Mouse (Mus musculus) right cerebral cortex, postnatal 25 days (tissue): ENCODE measurements around the gene Tsen34.

Experiments
- DNase-seq: peaks from one replicate; pipeline ENCODE4 v3.0.0; 2022

The Tsen34 gene

DNA sequence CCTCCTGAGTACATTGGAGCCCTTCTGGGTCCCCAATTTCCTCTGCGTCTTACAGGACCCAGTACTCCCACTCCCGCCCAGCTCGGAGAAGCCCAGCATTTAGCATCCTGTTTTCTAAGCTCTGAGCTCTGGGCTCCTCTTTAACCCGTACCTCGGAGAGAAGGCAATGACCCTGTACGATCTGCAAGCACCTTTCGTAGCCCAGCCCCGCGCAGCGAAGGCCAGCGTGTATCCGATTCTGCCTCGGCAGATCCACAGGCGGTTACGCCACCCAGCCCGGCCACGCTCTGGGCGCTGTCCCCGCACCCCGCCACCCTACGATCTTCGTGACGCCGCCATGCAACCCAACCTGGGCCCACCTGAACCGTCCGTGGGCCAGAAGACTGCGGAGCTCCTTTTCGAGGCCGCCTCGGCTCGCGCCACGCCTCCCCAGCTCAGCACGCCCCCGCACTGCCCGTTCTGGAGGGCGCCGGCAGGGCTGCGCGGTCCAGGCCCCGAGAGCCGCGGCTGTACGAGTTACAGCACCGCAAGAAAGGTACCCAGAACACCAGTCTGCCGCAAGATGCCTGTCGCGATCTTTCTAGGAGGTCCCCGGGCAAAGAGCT, at the start of gene Tsen34:
Gene Tsen34 (plus strand): TSS at position 482 of the 605 bp plus-strand sequence.
- no peak for DNase-seq

DNA sequence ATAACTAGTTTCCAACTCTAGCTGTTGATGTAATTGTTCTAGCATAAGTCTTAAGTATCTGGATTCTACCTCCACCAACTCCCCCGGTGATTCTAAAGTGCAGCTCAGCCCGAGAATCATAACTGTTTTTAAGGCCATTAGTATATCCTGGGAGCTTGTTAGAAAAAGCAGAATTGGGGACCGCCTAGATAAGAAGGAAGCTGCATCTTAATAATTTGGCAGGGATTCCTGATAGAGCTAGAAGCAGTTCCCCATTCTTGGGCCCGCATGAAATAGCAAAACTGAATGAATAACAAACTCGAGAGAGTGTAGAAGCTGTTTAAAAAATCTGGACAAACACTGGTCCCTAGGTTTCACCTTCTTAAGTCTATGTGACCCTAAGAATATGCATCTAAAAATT, 49.3 kb upstream of the Tsen34 start:
- DNase-seq: no peak

DNA sequence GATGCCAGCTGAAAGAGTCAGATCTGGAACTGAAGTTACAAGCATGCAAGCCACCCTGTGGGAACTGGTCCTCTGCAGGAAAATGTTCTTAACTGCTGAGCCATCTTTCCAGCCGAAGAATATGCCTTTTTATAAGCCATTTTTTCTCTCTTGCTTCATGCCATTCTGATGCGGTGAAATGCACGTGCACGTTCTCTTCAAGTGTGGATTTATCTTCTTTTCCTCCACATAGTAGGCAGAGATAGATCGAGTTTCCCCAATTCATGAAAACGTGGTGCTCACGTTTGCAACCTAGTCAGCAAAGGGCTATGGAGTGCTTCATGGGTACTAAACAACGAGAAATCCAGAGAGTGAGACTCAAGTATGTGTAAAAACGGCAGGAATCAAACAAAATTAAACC, 48.8 kb upstream of the Tsen34 start:
- no peak for DNase-seq

DNA sequence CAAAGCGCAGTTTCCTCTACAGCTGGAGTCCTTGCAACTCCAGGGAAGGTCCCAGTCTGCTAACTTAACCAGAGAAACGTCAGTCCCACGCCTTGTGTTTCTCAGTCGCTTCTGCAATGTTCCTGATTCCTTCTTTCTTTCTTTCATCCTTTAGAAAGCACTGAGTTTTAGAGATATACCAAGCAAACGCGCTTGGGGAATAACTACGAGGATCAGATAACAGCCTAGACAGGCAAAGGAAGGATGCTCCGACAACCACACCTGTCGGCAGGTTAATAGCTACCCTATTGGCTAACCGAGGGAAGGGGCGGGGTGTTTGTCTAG, 48.4 kb upstream of the Tsen34 start:
- no peak for DNase-seq

DNA sequence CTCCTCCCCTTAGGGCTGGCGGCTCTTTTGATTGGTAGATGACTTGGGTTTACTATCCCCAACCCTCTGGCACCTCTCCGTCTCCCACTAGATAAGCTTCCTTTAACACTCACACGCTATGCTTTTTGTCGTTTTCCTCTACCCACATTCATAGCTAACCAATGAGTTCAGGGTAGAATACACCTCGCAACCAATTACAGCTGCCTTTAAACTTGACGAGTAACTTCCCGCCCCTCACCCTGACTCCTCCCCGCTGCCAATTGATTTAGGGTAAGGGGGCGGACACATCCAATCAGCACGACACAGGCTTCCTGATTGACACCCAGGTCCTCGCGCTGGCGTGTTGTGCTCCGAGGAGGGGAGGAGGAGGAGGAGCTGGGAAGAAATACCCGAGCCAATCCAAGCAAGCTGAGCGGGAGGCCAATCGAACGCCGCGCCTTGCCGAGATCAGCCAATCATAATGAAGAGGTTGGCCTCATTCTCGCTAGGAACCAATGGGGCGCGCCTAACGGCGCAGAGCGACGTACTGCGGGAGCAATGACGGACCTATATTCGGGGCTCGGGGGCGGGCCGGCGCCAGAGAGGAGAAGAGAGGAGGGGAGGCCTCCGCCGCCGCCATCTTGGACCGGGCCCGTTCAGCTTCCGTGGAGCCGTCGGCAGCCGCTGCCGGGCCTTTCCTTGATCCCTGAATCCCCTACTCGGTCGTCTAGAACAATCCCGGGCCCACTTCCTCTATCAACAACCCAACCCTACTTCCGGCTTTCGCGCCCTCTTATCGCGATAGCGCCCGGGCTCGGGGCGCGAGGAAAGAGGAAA, 47.8 kb upstream of the Tsen34 start, which contains the start of gene Cnot3:
Gene Cnot3 (plus strand): TSS at position 597 of the 816 bp plus-strand sequence.
- DNase-seq: peak; percentile 99

DNA sequence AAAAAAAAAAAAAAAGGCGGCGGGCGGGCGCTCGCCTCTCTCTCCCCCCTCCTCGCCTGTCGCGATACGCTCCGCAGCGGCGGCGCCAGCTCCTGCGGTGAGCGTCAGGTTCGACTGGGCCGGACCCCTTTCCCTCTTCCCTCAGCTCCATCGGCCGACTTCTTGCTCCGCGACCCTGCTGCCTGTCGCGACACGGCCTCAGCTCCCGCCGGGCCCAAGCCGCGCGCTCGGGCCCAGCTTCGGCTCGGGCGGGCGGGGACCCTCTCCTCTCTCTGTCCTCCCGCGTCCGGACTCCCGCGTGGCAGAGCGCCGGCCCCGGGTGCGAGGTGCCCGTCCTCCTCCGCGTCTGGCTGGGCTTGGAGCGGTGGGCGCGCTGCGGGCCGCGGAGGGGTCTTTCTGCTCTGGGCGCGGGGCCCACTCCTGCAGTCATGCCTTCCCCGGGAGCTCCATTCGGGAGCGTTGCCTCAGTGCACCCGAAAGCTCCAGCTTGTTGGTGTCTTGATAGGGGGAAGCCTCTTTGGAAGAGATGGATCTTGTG, 47.1 kb upstream of the Tsen34 start:
- no peak for DNase-seq

DNA sequence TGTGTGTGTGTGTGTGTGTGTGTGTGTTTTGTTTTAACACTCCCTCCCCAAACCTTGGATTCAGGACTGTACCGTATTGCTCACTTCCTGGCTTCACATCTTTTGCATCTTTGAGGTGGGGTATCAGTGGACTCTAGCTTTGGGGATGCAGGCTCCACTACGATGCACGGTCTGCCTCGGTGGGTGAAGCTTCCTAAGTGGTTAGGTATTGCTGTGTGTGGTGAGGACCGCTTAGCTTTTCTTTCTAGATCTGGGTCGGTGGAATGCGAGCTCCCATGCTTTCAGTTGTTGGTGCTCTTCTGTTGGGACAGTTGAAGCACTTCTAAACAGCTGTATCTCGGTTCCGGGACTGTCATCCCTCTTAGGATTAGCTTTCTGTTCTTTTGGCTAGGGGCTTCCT, 46.5 kb upstream of the Tsen34 start:
- DNase-seq: no peak

DNA sequence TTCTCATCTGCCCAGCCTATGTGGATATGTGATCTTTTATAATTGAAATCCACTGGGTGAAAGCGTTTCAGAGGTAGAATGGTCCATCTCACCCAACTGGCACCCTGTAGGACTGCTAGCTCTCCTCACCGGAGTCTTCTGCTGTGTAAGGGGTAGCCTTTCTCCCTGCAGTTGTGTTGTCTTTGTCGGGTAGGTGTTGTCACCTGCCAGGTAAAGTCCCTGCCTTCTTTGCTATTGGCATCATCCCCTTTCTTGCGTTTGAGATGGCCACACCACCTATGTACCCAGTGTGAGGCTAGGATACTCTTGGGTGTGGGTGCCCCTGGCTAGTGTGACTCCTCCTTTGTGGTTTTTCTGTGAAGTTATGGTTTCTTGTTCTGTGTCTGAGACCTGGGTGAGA, 46.0 kb upstream of the Tsen34 start:
- no peak for DNase-seq

DNA sequence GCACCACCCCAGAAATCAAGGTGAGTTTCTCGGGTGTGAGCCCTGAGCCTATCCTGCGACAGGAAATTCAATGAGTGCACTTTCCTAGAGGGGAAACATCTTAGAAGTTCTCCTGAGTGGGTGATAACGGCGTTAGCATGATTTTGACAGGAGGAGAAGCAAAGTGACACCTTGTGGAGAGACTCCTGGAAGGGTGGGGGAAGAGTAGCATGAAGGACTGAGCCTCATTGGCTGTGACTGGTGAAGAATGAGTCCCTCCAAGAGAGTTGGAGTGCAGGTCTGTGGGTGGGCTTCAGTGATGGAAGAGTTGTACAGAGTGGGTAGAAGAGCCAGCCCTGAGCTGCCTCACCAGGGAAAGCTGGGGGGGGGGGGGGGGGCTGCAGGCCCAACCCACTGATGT, 35.7 kb upstream of the Tsen34 start:
- no peak for DNase-seq

DNA sequence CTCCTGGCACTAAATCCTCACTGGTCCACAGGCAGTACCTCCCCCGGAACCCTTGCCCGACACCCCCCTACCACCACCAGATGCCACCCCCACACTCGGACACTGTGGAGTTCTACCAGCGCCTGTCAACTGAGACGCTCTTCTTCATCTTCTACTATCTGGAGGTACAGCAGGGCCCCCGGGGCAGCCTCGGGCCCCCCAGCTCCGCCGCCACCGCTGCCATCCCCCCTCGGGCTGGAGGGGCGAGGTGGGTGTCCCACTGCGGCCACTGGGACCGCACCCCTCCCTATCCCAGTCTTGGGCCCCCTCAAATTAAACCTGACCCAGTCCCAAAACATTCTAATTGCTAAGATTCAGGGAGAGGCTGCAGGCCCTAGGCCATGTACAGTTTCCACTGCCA, 34.1 kb upstream of the Tsen34 start:
- DNase-seq: no peak

DNA sequence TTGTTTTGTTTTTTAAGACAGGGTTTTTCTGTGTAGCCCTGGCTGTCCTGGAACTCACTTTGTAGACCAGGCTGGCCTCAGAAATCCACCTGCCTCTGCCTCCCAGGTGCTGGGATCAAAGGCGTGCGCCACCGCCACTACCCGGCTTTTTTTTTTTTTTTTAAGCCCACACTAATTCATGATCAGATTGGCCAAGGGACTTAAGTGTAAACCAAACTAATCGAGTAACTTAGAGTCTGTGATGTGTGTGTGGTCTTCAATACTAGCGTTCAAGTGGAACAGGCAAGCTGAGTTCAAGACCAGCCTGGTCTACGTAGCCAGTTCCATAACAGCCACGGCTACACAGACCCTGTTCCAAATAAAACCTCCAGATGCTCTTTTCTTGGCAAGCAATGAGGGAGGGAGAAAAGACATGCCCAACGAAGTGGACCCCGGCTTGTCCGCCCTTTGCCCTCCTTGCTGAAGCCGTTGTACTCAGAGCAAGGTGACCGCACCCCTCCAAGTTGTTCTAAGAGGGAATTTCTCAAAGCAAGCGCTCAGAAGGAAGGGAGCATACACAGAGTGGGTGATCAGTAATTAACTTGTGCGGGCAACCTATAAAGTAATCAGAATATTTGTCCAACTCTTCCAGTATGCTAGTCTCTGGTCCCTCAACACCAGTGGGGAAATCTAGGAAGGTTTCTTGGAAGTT, 28.0 kb upstream of the Tsen34 start:
- peak; percentile 31 for DNase-seq

DNA sequence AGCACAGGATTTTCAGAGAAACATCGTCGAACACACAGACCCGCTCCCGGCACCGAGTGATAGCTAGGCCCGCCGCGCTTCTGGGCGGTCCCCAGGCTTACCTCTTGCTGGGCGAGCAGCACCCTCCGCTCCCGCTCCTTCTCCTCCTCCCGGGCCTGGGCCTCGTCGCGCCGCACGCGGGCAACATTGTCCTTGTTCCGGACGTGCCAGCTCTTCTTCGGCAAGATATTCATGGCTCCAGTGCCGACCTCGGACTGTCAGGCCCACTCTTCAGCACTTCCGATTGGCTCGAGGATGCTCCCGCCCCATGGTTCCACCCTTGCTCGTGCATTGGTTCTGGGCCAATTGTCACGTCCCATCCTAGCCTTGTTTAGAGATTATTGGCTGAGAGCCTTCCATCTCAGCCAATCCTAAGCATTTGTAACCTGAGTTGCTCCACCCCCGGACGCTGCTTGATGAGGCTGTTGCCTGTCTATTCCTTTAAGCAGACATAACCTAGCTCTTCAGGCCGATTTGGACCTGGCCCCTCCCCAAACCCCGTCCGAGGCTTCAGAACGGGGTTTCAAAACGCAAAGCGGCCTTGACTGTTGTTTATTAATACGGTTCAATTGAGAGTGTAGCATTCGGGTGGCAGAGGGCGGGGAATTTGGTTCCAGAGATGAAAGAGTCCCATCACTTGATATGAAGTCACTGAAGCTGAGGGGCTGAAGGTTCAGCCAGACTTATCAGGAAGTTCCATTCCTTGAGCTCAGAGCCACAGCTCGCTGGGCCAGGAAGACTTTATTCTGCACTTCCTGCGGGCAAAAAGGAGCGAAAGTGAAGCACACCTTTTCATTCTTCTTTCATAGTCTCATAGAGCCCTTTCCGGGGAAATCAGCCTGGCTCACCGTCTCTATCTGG, 27.2 kb upstream of the Tsen34 start, which contains the start of gene Leng1:
Gene Leng1 (minus strand): TSS at position 626 of the 900 bp plus-strand sequence.
- DNase-seq: peak; percentile 95

DNA sequence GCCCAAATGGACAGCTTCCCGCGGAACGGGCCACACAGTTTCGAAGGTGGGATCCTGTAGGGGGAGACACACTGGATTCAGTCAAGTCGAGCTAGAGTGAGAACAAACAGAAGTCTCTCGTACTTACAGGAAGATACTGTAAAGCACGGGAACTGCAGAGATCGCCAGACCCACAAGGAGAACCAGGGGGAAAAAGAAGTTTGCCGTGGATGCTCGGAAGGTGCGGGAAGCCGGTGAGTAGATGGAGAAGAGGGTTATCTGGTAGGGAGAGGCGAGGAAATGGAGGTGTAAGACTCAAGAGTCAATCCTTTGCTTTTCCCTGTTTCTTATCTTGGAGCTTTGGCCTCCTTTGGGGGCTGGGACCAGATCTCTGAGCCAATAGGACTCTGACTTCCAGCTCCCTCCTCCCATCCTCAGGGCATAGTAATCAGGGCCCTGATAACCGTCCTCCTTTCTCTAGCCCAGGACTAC, 25.7 kb upstream of the Tsen34 start:
- no peak for DNase-seq

DNA sequence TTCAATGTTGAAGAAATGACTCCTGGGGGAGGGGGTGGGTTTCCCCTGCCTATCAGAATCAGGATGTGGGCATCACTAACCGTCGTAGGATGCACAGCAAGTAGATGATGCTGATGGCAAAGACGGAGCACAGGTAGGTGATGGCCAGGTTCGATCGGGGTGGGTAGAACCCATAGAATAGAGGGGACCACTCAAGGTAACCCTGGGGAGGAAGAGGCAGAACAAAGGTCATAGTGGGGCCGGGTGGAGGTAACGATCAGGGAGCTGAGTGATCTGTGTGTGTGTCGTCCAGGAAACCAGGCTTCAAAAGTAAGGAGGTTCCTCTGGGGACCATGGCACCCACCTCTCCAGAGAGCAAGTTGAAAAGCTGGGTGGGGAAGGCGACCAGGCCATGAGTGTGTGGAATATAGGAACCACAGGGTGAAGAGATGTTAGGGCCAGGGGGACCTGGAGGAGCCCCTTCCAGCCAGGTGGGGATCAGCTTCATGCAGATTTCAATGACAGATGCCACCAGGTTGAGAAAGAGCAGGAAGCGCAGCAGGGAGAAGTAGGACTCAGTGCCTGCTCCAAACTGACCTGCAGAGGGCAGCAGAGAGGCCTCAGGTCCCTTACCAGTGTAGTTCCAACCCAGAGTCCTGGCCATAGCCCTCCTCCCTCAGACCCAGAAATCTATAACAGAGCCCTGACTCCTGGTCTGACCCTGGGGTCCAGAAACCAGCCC, 18.0 kb upstream of the Tsen34 start:
- peak; percentile 76 for DNase-seq

DNA sequence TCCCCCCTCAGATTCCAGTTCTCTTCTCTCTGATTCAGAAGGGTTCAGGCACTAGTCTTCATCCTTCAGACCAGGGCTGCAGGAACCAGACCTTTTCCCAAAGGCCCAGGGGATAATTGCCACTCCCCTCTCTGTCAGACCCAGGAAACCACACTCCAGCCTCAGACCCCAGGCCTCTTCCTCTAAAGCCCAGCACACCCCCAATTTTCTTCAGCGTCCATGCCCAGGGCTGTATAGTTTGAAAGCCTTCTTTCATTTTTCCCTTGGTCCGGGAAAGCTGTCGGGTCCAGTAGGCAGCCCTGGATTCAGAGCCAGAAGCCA, 17.5 kb upstream of the Tsen34 start:
- no peak for DNase-seq

DNA sequence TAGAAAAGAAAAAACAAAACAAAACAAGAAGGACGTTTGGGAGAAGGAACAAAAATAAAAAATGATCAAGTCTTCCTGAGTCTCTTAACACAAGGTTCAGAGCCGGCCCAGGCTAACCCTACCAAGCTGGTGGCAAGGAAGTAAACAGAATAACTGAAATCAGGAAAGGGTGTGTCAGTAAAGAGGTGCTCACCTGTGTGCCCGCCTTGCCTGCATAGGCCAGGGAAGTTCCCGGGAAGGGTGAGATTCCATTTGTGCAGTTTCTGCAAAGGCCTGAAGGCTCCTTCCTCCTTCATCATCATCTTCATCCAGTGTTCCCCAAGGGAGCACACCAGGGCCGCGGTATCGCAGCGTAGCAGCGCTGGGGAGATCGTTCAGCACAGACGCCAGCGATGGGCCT, 16.3 kb upstream of the Tsen34 start:
- DNase-seq: no peak

DNA sequence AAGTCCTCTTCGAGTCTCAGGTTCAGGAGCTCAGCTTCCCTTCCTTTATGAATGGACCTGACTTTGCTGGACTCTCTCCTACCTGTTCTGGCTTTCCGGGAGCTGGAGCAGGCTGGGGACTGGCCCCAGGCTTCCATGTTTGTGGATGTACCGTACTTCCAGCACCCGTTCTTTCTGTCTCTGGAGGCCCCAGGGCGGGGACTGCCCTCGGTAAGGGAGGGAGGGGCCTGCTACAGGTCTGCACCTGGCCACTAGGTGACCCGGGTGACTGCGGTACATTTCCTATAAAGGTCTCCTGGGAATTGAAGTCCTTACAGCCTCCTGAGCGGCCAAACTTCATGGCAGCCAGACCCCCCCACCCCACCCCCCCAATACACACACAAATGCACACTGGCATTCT, 15.3 kb upstream of the Tsen34 start, which contains the start of gene Tmc4:
Gene Tmc4 (minus strand): TSS at position 212 of the 400 bp plus-strand sequence.
- no peak for DNase-seq

DNA sequence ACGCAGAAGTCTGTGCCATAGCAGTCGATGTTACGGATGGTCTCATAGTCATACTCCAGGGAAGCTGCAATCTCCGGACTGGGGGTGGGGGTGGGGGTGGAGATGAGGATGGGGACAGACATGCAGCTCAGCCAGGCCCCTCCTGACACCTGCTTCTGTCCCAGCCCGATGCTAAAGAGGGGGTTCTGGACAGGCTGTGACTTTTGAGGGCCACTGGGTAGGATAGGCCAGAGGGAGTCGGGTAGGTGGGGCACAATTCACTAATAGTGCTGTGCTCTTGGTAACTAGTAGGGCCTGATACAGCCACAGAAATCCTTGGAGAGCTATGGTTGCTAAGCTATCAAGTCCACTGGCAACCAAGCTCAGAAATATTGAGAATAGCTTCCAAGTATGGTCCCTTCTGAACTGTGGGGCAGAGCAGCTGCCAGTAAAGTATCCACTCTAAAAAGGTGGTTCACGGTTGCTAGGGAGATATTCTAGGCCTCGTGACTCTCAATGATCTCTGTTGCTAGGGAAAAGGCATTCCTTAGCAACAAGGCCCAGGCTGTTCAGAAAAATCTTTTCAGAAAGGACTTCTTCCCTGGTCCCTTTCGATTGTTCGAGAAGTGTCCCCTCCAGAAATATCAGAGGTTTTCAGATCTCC, 8.6 kb upstream of the Tsen34 start:
- no peak for DNase-seq

DNA sequence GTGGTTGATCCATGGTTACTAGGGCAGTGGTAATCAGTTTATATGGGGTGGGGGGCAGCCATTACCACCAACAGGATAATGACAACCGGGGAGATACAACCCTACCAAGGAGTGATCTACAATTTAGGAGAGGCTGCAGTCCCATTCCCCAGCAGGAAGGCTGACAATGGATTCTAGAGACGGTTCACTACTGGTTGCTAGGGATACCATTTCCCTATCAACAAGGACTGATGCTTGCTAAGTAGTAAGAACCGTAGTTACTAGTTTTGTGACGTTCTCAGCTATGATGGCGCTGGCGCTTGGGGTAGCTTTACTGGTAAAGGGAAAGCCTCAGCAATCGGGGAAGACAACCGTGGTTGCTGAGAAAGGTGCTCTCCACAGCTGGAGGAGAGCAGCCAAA, 8.0 kb upstream of the Tsen34 start:
- DNase-seq: no peak

DNA sequence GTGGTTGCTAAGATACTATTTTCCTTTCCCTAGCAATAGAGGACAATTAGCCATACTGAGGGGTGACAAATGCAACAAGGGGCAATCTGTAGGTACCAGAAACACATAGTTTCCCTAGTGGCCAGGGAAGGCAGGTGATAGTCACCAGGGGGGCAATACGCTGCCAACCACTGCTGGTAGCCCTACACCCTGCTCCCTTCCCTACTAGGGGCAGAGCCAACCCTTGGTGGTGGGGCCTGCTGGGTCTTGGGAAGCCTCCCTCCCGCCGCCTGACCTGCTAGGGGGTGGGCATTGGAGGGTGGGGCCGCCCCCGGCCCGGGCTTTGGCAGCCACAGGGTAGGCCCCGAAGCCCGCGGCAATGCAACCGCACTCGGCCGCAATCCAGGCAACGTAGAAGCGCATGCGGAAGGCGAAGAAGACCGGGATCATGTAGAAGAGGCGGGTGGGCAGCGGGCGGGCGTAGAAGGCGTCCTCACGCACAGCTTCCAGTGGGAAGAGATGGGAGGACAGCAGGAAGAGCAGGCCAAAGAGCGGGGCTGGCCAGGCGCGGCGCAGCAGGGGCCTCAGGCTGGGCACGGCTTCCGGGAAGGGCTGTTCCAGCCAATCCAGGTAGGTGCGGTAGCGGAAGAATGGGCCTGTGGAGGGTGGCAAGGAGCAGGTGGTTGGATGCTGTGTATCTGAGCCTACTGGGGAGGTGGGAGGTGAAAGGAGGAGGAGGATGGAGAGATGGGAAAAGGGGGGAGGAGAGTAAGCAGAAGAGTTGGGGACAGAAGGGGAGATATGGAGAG, 7.1 kb upstream of the Tsen34 start:
- DNase-seq: no peak

DNA sequence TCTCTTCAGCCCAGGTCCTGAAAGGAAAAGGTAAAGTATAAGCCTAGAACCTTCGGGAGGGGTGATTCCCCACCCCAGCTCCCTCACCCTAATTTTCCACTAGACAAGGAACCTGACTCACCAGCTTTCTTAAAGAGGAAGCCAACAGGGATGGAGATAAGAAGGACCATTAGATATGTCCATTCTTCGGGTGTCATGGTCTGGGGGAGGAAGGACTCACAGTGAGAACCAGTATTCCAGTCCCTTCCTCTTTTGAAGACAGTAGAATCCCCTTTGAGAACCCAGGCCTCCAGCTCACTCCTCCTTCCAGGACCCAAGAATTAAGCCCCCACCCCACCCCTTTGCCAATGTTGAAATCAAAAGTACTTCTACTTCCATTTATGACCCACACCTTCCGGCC, 744 bp upstream of the Tsen34 start:
- no peak for DNase-seq
